Mouse (Mus musculus) embryonic fibroblast, embryonic 13.5 days (primary cell): ENCODE measurements at regions not wholly inside any gene's neighbourhood (a gene's known extent, or its start where the extent isn't known, plus 50 kb on each side); places are given as distances from the start of the nearest gene placed in this dataset.

Experiments used
- CTCF ChIP-seq: IDR thresholded peaks from 2 replicates; pipeline ENCODE4 v1.5.1; 2011; ENCODE audit warnings: mild to moderate bottlenecking, control low read depth, low read length, moderate library complexity, borderline replicate concordance; ENCODE audit not compliant: insufficient read depth
- POLR2A ChIP-seq: IDR thresholded peaks from 2 replicates; pipeline ENCODE4 v1.6.1; 2011; ENCODE audit warnings: low read depth, mild to moderate bottlenecking, control low read depth, low read length, moderate library complexity

DNA sequence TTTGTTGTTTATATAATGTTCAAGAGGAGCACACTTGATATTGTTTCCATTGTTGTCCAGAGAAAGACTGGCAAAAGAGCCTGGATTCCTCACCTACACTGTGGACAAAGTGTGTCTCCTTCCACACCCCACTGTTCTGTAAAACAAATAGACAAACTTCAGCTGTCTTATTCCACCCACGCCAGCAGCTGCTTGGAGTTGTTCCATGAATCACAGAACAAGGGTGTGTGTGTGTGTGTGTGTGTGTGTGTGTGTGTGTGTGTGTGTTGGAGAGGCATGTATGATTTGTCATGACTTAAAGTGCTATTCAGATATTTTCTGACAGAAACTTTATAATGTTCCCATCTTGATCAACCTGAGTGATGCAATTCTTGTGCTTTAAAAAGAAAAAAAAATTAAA is 114.1 kb upstream of the Rap2b start:
- TF ChIP-seq CTCF = no peak
- no peak for TF ChIP-seq POLR2A
